Mouse (Mus musculus): ENCODE data around the gene Fam102b.

Fam102b gene

DNA sequence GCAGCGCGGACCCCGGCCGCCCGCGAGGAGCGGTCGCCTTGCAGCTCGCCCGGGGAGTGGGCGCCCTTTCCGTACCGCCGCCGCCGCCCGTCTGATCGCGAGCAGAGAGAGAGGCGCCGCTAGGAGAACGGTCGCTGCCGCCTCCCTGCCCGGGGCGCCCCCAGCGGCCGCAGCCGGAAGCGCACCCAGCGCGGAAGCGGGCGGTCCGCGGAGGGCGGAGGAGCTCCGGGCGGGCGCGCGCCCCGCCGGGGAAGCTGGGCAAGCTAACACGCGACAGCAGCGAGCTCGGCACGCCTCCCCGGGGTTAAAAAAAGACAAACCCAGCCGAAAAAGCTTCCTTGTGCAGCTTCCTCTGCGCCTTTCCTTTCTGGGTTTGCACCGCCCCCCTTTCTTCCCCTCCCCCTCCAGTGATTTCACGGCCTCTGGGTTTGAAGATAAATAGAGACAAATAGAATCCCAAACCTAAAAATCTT, at the start of gene Fam102b:
Gene Fam102b (minus strand): TSS at position 93 of the 473 bp plus-strand sequence.
- peak; percentile 92 for DNase-seq (ENCODE audit: low spot score)

DNA sequence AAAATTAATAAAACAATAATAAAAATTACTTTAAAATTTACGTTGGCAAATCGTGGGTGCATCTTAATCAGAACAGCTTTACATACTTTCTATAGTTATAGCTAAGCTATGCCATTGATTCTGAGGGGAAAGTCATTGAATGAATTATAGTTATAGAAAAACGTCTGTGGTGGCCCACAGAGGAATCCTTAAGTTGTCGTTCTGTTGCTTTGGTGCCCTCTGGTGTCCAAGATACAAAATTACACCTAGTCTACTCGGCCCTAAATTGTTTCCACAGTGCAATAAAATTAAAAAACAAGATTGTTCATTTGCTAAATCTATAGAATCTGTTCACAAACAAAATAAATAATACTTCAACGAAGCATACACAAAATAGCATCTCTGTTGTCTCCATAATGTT, 35.6 kb upstream of the Fam102b start:
- peak; percentile 81 for DNase-seq (ENCODE audit: low spot score)

DNA sequence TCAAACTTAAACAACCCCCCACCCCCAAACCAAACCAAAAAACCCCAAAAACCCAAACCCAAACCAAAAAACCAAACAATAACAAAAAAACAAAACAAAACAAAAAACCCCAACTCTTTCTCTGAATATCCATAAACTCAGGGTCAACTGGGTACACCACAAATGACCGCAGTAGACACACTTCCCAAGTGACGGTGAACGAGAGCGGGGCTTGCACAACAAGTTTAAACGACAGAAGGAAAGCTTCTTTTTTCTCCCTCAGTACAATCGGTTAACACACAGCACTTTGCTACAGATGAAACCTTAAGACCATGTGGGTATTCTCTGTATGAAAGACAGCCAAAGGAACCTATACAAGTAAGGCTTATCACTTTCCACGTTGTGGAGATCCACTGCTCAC, 35.0 kb upstream of the Fam102b start:
- DNase-seq (ENCODE audit: low spot score): no peak

DNA sequence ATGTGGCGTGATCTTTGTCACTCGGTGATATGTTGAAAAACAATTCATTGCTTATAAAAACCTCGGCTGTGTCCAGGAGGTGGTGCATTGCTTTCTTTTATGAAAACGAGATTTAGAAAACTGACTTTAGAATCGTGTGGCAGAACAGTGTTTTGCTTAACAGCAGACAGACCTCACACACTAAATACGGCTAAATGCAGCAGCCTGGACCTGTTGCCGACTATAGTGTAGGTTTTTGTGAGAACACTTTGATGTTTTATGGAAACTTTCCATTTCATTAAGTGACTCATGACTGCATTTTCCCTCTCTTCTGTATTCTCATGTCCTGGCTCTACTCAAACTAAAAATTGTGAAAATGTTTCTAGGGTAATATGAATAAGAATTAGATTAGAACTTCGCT, 32.5 kb upstream of the Fam102b start:
- no peak for DNase-seq (ENCODE audit: low spot score)

DNA sequence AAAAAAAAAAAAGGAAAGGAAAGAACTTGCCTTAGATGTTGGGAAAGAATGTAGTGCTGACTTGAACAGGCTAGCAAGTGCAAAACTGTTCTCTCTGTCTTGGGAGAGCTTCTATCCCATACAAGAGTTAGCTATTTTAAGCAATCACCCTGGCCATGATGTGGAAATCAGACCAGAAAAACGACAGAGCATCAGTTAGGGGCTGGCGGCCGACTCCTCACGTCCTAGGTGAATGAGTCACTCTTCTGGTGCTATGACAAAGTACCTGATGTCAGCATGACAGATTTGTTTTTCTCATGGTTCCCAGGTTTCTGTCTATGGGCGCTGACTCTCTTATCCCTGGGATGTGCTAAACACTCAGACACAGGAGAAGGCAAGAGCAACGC, 24.5 kb upstream of the Fam102b start:
- DNase-seq (ENCODE audit: low spot score): no peak

DNA sequence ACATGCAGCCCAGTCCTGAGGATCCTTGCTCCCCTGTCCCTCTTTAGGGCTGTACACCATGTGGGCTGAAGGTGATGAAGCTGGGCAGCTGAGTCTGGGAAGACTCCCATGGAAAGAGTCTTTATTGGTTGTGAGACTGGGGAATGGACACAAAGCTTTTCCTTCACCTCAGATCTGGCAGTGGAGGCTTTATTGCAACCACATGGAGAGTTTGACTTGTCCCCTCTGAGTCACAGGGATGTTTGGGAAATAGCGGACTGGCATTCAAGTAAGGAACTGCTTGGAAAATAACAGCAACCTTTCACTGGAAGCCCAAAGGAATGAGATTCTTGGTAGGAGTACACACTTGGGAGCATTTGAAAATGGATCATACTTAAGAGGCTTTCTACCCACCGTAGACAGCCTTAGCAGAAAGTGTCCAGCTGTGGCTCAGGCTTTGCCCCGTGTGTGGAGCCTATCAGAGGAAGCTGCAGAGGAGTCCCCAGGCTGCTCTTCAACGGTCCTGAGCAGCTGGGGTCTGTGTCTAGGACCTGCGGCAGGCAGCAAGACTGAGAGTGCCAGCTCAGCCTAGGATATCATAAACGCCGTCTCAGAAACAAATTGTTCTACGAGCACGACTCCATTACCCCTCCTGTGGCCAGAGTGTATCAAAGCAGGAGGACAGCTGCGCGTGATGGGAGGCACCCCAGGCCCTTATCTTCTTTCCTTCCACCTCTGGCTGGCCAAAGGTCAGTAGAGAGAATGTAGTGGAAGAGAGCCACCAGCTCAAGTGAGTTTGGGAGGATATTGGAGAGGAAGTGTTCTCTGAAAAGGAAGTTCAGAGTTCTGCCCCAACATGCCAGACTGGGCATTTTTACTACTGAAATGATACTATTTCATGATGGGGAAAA, 23.9 kb upstream of the Fam102b start:
- DNase-seq (ENCODE audit: low spot score): no peak

DNA sequence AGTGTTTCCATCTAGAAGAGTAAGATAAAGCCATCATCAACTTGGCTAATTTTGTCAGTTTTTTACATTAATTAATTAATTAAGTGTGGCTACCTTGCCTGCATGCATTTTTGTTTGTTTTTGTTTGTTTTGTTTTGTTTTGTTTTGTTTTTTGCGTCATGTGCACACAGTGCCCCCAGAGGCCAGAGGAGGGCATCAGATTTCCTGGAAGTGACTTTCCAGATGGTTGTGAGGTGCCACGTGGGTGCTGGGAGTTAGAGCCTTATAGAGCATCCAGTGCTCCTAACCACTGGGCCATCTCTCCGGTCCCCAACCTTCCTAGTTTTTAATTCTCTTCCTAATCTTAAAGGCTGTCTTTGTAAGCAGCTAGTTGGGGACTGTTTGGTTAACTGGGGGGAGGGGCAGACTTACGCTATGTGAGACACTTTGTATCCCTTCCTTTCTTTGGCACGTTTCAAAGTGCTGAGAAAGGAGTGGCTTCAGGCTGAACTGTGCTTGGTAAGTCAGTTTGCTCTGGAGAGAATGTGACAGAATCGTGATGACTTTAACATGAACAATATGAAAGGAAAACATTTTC, 20.4 kb upstream of the Fam102b start:
- DNase-seq (ENCODE audit: low spot score): no peak

DNA sequence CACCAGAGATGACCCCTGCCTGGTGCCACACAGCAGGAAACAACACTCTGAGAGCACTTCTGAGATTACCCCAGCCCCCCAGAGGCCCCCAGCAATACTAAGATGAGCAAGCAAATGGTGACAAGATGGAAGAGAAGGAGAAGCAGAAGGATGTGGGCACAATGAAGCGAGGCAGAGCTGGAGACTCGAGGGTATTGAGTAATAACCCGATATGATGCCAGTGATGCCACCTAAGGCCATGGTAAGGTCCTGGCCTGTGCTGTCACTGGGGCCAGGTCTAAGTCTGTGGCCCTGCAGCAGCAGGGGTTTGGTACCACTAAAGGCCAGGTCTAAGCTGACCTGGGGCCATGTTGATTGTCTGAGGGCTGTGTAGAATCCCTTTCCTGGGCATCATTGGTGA, 19.0 kb upstream of the Fam102b start:
- no peak for DNase-seq (ENCODE audit: low spot score)

DNA sequence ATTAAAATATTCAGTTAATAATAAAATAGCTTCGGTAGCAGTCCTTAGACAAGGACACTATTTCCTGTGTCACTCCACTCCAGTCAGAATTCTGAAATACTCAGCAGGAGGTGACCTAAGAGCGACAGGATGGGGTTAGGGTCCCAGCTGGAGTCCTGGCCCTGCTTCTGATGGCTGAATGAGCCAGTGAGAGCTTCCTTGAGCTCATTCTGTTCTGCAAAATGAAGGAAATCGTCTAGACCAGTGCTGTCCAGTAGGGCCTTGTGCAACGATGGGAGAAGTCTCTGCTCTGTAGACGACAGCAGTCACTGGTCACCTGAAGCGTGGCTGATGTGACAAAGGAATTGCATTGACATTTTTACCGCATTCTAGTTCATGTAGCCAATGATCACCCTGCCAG, 16.0 kb upstream of the Fam102b start:
- DNase-seq (ENCODE audit: low spot score): no peak

DNA sequence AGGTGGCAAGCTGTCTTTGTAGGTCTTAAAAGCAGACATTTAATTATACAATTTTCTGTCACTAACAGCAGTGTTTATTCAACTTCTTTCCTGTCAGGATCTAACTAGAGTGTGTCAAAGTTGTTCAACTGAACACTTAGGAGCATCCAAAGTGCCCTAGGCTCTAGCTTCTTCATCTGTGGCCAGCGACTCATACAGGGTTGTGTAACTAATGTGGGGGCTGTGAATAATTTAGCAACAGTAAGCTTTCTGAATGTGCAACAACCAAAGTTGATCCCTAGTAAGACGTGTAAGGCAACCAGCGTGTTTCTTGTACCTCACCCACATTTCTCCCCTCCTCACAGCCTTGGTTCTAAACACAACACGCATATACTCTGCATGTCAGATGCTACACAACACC, 13.5 kb upstream of the Fam102b start:
- no peak for DNase-seq (ENCODE audit: low spot score)

DNA sequence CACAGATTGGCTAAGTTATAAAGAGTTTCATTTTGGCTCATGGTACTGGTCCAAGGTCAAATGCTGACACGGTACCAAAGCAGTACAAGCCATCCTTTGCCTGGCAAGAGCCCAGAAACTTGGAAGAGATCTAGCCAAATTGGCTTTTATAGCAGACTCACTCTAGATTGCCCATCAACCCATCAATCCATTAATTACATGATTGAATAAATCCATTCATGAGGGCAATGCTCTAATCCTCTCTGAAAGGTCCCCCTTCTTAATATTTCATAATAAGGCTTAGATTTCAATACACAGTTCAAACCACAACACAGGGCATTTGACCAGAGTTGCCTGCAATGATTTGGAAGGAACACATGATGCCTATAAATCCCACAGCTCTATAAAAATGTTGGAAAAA, 7.0 kb upstream of the Fam102b start:
- no peak for DNase-seq (ENCODE audit: low spot score)

DNA sequence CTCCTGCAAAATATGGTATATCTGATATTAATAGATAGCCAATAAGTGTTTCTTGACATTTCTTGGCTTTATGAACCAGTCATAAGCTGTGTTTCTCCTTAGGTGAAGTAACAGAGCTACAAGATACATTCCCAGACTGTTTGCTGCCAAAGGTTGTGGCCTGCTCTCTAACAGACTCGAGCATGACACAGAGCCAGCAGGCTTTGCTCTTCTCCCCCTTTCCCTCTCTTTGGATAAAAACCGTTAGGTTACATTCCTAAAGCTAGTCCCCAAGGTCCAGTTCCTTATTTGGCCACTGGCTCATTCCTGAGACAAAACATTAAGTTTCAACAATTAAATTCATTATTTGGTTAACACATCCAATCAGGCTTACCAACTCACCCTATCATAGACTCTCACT, 4.9 kb upstream of the Fam102b start:
- no peak for DNase-seq (ENCODE audit: low spot score)

DNA sequence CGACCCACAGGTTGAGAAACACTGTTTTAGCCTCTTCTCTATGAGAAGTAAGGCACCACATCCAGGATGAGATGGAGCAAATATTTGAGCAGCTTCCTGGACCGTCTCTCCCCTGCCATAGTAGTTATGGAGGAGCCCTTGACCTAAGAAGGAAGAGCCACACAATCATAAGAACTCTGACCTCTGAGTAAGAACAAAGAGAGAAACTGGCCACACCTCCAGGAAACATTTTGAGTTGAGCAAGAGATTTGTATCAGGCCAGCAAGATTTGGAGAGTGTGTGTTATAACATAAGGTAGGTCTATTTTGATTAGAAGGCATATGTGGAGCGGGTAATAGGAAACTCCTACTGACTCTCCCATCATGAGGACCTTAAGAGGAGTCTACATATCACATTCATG, 4.2 kb upstream of the Fam102b start:
- no peak for DNase-seq (ENCODE audit: low spot score)

DNA sequence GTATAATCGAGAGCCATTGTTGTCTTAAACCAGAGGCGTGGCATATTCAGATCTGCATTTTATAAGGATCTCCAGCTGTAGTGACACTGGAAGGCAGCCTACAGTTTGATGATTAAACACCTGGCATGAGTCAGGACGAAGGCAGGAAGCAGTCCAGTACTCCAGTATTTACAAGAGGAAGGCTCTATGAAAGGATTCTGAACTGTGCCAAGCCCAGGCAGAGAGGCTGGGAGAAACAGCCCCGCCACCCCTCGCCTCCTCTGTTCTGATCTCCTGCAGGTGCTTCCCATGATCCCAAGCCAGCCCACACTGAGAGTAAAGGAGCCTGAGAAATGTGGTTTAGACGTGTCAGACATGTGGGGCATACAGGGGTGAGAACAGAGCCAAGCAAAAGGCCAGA, 3.4 kb upstream of the Fam102b start:
- no peak for DNase-seq (ENCODE audit: low spot score)

DNA sequence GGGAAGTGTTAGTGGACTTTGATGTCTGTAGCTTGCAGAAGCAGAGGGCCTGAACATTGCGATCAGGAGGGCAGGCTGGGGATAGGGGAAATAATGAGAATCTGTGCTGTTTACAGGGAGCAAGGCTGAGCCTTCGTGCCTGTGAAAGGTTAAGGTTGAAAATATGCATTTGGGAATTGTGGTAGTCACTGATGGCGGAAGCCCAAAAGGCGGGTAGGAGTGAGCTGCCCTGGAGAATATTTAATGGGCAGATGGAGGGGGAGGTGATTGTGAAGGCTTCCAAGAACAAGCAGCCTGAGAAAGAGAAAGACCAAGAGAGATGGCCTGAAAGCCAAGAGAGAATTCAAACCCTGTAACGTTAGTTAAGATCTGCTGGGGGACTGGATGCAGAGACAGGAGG, 2.3 kb upstream of the Fam102b start:
- no peak for DNase-seq (ENCODE audit: low spot score)

DNA sequence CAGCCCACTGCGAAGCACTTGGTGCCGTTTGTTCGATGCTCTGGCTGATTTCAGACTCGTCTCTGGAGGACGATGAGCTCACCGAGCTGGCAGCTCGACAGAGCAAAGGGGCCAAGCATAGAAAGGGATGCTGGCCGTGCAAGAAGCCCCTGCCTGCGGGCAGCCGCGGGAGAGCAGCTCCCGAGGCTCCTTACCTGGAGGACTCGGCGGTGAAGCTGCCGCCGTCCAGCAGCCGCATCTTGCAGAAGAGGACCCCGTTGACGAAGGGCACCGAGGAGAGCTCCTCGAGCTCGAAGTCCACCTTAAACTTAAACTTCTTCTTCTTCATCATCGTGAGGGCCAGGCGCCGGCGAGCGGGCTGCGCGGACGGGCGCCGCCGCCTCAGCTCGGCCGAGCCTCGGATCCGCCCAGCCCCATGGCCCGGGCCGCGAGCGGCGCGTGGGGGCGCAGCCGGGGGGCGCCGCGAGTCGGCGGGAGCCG, 376 bp downstream of the Fam102b start:
- peak; percentile 58 for DNase-seq (ENCODE audit: low spot score)

DNA sequence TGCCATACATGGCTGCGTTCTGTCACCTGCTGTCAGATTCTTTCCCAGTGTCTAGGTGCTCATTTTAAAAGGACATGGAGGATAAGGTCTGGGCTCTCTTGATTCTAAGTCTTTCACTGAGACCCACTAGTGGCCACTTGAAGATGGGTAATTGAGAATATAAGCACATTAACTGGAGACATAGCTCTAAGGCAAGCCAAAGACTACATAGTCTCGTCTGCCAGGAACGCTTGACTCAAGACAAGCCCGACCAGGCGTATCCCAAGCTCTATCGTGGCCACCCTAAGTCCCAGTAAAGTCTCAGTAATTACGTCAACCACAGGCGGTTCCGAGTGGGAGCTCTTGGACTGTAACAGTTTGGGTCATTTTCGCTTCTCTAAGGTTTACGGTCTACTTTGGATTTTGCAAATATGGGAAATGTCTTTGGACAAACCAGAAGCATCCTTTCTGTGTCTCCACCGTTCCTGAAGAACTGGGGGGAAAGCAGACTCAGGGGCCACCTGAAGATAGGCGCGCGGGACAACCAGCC, 881 bp downstream of the Fam102b start:
- peak; percentile 27 for DNase-seq (ENCODE audit: low spot score)

DNA sequence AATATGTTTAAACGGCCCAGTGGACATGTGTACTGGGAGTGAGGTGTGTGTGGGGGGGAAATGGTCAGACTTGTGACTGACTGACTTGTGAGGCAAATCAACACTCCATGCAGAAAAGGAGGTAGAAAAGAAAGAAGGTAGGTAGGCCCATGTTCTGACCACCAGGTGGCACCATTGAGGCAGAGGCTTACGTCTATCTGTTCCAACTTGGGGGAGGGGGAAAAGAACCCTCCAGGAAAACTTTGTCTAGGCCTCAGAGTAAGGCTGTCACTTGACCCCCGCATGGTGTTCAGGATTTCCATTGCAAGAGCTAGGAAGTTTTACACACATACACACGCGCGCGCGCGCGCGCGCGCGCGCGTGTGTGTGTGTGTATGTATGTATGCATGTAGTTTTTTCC, 1.8 kb downstream of the Fam102b start:
- peak; percentile 95 for DNase-seq (ENCODE audit: low spot score)

DNA sequence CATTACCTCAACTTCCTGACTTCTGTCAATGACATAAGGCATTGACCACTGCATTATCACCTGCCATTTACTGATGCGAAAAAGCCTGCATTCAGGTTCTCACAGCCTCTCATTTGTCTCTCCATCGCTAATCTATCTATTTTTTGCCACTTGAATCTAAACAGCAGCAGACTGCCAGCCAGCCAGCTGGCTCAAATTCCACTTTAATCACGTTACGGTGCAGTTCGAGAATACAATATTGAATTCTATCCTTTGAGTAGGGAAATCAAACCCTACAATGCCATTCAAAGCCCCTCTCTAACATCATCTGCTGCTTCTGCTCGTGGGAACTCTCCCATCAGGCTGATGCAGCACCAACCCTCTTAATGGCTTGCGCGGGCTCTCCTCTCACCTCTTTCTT, 4.3 kb downstream of the Fam102b start:
- DNase-seq (ENCODE audit: low spot score): no peak

DNA sequence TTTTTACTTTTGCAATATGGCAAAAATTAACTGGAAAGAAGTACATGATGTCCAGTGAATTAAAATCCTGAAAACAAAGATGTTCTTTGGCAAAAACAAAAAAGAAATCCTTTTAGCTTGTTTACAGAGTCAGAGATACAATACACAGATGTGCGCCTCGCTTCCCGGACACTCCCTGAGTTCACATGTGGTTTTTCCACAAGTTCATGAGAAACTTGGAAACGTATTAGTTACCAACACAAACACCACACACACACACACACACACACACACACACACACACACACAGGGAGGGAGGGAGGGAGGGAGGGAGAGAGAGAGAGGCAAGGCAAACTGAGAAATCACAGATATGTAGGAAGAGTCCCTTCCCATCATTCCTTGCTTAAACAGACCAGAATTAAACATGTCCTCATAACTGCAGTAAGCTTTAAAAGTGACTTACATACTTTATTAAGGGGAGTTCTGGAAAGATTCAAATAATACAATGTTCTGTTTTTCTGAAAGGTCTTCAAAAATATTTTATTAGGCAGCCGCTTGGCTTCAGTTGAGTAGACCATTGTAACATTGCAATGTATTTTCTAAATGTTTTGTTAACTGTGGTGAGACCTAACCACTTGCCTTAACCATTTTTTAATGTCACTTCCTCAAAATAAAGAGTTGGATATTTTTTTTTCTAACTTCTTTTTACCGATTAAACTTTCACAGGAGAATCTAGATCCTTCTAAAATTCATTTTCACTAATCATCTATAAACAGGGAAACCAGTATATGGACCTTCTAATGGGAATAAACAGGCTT, 5.5 kb downstream of the Fam102b start:
- no peak for DNase-seq (ENCODE audit: low spot score)

DNA sequence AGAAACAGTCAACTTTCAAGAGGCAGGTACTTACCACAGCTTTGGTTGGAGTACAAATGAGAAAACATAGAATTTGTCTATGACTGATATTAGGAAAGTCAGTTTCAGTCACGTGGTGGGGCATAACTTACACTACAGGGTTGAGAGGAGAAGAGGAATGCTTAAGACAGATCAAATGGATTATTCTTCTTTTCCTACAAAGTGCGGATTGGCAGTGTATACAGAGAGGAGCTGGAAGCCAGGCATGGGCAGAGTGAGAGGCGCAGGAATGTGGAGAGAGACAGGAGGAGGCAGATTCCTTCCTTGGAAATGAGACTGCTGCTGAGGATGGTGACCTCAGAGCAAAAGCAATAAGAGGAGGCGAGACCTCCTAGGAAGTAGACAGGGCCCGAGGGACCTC, 9.1 kb downstream of the Fam102b start:
- DNase-seq (ENCODE audit: low spot score): no peak

DNA sequence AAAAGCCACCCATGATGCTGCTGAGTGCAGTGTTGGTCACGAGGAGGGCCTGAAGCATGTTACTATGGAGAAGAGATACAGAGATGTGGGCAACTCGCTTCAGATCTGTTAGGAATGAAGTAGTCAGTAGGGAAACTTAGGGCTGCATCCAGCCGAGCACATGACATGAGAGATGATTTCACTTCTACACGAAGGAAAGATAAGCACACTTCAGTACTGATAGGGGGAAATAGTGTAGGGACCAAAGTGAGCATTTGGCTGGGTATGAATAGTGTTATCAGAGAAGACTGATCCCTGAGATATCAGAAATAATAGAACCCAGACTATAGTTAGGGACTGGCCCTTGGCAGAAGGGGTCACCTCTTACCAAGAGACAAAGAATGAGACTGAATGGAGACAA, 14.8 kb downstream of the Fam102b start:
- no peak for DNase-seq (ENCODE audit: low spot score)

Data from retina, embryonic 14.5 days (tissue).